Mouse (Mus musculus) brain, embryonic 14.5 days (tissue): ENCODE measurements around the gene Nol3. TPM values are rescaled to one million over a fixed set of nuclear protein-coding genes. Genes with fewer than 3 reads are reported as not detected.
"Not testable (repeated sequence)": the region's sequence is repeated elsewhere in the genome, so short reads cannot be mapped to it uniquely, and the experiment has no call there.

Source experiments
- DNase-seq: peaks from one replicate; pipeline ENCODE4 v3.0.0-alpha.2; 2011; ENCODE audit warnings: low read depth
- CTCF ChIP-seq: fragments of 200-500 bp; IDR thresholded peaks from 2 replicates; pipeline ENCODE4 v1.5.1; 2012; ENCODE audit warnings: inconsistent platforms, mild to moderate bottlenecking, moderate library complexity, borderline replicate concordance; ENCODE audit not compliant: insufficient read depth, insufficient read length; ENCODE audit errors: extremely low read depth
- POLR2A ChIP-seq: fragments of 200-500 bp; IDR thresholded peaks from 2 replicates; pipeline ENCODE4 v1.6.1; 2012; ENCODE audit warnings: mild to moderate bottlenecking, inconsistent platforms, borderline replicate concordance; ENCODE audit not compliant: poor library complexity, insufficient read depth, insufficient read length, severe bottlenecking; ENCODE audit errors: extremely low read depth
- polyA plus RNA-seq: library from polyadenylated mRNA; depleted of rRNA; stranded (reverse); fragments of >200 nt; gene quantifications from 2 replicates; pipeline ENCODE4 v1.2.3, GENCODE M21; 2012; rRNA removed

The Nol3 gene
- 1.3 and 1.8 TPM in 2 replicates for polyA plus RNA-seq

DNA sequence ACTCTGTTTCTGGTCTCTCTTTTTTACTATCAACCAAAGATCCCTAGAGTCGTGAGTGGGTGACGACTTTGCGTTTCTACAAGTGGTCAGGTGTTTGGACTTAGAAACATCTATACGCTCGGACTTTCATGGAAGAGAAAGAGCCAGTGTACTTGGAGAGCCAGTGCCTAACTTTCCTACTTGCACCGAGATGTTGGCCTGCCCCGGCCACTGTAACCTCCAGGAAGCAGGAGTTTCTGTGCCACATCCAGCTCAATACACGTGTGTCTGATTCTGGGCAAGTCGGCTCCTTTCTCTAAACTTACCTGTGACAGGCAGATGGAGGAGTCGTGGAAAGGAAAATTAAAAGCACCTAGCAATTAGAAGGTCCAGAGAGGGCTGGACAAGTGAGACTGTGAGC lies at the start of gene Nol3:
Gene Nol3 (plus strand): TSS at position 301 of the 400 bp plus-strand sequence.
- DNase-seq = no peak
- no peak for TF ChIP-seq CTCF
- no peak for TF ChIP-seq POLR2A

DNA sequence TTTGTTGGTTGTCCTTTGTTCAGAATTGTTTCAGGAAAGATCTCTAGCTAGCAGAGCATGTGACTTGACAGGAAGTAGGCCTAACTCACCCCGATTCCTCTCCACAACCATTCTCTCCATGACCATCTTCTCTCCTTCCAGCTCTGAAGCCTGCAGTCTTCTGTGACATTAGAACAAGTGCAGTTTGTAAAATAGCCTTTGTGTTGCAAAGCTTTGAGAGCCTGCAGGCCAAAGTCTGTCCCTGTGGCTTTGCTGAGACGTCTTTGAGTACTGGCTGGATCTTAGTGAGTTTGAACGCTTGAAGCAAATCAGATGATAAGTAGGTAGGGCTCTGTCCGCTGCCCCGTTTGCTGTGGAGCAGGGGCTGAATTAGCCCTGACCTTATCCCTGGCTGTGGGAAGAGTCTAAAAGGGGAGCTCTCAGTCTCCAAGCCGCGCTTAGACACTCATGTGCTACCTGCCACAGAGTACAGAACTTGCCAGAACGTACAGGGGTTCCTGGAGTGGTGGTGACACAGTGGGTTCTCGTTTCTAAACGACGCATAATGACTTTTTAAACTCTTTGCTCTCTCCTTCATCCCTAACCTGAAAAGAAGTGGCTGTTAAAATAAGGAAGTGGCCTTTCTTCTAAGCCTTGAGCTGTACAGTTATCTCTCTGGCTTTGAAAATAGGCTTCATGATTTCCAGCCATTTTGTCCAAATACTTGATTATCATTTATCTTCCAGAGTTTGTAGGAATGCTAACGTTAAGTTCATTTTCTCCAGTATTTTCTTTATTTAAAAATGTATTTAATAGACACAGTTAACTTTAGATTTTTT lies 44.2 kb upstream of the Nol3 start:
- TF ChIP-seq POLR2A = no peak
- TF ChIP-seq CTCF = no peak
- DNase-seq = no peak

DNA sequence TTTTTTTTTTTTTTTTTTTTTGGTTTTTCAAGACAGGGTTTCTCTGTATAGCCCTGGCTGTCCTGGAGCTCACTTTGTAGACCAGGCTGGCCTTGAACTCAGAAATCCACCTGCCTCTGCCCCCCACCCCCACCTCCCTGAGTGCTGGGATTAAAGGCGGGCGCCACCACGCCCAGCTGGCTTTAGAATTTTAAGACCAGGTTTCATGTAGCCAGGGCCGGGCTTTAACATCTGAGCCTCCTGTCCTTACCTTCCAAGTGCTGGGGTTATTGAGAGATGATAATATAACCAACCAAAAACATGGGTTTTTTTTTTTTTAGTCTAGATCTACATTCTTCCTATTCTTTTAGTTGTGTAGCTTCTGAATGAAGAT lies 43.6 kb upstream of the Nol3 start:
- not testable (repeated sequence) for DNase-seq

DNA sequence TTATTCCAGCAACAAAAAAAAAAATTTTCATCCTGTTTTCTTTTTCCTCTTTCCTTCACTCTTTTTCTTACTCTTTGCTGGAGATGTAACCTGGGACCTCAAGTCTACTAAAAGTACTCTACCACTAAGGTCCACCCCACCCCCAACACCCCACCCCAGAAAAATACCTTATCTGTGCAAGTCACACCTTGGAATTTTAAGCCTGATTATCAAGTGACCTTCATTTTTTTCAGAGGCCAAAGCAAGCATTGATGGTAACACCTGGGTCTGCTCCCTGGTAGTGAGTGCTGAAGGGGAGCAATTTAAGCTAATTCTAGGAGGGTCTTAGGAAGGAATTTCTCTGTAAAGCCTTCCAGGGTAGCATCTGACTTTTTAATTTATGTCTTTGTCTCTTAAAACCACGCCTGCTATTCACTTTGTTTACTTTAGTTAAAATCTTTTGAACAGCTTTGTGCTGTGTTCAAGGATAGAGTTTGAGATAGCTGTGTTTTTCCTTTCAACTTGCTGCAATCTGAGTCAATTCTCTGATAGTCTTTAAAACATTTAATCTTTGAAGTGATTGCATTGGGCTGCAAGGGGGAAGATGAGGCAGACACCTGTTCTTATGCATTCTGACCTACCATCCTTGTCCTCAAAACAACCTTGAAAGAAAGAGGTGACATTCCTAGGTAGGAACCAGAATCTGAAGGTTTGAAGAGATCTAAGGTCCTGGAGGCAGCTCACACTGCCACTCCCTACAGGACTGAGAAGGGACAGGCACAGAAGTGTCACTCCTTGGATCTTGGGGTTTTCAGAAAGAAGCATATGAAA lies 42.6 kb upstream of the Nol3 start:
- TF ChIP-seq POLR2A (no peak), CTCF (no peak)
- DNase-seq = no peak

DNA sequence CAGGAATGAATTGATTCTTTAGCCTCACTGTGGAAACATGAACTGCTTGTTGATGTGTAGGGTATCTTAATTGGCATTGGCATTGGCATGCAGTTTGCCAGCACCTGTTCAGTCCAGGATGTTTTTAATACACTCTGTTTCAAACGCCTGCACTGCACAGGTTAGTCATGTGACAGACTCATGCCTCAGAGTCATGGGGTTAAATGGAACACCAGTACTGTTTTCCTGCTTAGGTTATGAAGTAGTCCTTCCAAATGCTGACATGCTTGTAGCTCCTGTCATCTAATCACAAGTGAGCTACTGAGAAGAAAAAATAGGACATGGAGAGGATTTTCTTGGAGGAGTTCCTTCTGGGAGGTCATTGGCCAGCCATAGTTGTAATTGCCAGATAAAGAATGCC lies 40.7 kb upstream of the Nol3 start:
- no peak for DNase-seq
- TF ChIP-seq CTCF = no peak
- TF ChIP-seq POLR2A = no peak

DNA sequence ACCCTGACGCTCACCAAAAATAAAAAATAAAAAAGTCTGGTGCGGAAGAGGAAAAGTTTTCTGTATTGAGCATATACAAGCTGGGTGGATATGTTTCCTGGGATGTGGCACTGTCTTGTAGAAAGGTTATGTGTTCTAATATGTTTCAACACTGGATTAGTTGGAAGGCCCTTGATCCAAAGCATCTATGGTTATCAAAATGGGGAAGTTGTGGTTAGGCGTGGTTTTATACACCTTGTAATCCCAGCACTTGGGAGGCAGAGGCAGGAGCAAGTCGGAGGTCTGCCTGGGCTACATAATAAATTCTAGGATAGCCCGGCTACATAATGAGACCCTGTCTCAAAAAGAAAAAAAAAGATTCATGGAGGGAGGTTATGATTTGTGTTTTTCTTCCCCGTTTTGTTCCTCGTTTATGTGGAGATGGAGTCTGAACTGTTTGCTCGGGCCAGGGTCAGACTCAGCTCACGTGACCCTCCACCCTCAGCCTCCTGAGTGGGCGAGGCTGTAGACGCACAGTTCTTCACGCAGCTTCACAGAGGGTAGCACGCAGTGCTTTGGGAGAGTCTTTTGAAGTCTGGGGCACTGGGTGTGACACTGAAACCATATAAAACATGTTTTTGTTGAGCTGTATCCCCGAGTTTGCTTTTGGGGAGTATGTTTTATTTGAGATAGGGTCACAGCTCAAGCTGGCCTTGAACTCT lies 38.3 kb upstream of the Nol3 start:
- no peak for DNase-seq
- no peak for TF ChIP-seq POLR2A

DNA sequence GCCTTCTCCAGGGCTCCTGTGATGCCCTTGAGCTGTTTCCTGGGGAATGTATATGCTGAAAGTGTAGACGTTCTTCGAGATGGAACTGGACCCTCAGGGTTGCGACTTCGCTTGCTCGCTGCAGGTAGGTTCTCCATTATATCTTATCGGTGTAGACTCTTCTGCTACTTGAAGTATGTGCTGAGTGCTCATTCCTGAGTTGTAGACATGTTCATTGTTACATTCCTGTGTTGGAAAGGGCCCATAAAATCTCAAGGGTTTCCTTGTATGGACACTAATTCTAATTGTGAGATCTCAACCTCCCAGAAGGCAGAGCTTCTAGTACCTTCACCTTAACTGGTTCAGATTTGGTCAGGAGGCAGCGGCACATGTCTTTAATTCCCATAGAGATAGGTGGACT lies 34.9 kb upstream of the Nol3 start:
- TF ChIP-seq POLR2A (no peak), CTCF (no peak)
- no peak for DNase-seq

DNA sequence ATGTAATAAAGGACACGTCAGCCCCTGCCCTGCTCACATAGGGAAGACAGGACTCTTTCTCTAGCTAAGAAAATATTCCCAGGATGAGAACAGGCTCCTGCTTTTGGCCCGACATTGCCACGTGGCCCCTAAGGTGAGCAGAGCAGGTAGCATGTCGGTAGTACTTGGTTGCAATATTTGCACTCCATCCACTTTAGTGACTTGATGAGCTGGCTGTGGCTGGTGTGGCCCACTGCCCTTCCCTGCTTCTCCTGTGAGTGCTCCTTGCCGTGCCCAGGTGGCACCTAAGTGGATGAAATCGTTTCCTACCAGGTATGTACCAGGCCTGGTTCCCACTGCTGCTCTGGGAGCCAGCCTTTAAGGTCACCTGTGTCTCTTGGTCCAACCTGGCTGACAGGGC lies 24.0 kb upstream of the Nol3 start:
- no peak for TF ChIP-seq POLR2A
- no peak for TF ChIP-seq CTCF
- no peak for DNase-seq

DNA sequence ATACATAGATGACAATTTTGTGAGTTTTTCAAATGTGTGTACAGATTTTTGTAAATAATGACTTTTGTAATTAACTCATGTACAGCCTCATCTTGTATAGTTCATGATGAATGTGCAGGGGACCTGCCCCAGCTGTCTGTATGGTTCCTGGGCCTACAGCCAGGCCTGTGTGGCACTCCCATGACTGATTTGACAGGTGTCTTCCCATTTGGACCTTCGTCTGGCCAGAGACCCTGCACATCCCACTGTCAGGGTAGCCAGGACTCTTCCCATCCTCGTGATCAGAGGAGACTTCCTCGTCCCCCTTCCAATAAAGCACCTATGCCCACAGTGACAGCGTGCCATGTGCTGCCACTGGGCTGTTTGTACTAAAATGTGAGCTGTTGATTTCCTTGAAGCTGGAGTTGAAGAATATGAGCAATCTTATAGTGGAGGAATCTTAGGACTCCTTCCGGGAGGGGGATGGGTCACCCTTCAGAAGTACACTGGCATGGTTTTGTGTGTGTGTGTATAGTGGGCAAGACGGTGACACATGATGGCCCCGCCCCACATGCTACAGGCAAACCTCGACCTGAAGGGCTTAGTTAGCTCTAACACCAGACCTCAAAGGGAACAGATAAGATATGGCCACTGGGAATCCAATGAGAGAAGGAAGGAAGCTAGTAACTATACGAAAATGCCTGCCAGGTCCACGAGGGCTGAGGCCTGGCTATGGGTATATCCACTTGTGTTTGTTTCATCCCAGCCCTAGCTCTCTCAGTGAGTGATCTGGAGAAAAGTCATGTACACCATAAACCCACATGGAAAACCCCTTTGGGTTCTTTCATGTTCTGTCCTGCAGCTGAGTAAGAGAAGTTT lies 23.0 kb upstream of the Nol3 start:
- DNase-seq = no peak
- no peak for TF ChIP-seq CTCF
- TF ChIP-seq POLR2A = no peak

DNA sequence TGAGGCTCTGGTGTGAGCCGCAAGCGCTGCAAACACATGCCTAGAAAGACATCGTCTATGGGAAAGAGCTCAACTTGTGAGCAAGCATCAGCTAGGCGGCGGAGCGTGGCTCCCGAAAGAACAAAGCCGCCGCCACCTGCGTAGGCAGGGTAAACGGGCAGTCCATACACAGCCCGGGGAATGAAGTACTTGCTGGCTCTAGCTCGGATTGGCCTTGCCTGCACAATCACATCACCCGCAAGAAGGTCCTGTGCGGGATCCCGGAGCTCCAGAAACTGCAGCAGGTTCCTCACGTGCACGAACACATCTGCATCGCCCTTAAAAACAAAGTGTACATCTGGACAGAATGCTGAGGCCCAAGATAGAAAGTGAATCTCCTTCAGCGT lies 22.2 kb upstream of the Nol3 start:
- DNase-seq = no peak
- TF ChIP-seq POLR2A (no peak), CTCF (no peak)

DNA sequence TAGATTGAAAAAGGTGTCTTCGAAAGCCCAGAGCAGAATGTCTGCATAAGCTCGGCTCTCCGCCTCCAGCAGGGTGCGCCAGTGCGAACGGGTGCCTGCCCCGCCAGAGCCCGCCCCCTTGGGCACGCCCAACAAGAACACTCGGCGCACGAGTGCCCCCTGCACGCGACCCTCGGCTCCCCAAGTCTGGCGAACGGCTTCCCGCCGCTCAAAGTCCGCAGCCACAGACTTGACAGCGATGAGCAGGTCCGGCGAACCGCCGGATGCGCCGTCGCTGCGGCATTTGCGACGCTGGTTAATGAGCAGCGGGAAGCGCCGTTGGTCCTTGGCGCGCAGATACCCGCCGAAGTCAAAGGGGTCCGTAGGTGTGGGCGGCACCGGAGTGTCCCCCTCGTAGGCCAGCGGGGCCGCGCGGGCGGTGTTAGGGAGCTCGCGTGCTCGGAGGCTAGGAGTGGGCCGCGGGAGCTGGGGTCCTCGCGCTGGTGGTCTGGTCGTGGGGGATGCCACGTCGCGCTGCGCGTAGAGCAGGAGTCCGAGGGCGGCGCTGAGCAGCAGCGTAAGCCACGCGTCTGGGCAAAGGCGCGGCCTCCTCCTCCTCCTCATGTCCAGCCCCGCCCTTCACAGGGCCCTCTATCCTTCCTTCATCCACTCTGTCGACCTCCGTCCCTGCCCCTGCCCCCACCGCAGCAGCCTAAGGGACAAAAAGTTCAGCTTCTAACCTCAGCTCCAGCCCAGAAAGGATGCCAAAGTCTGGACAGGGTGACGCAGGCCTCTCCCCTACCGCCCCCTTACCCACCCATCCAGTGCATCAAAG lies 21.6 kb upstream of the Nol3 start:
- TF ChIP-seq POLR2A (no peak), CTCF (peak; percentile 85)
- peak; percentile 94 for DNase-seq
